Mouse (Mus musculus) megakaryocyte-erythroid progenitor cell, adult 5-6 weeks (primary cell): Measurements from ENCODE around the gene Itga9. TPM values are rescaled to one million over a fixed set of nuclear protein-coding genes. Genes with fewer than 3 reads are reported as not detected.

Experiments
- ATAC-seq: replicated peaks from 2 replicates; pipeline ENCODE4 v1.8.0; 2016; ENCODE audit warnings: mild to moderate bottlenecking, inconsistent platforms; ENCODE audit not compliant: severe bottlenecking, poor library complexity, low FRiP score, low TSS enrichment
- total RNA-seq, 2 experiments: library from RNA; stranded (forward) in 1 of 2; stranded (reverse) in 1 of 2; fragments of 200-1000, 215-1000 nt in 1 of 2; fragments of >200 nt in 1 of 2; fragmentation: Nextera tagmentation in 1 of 2; gene quantifications; 2 replicates each; pipeline ENCODE4 v1.2.3; 2014 to 2017

The Itga9 gene
- 0.02 and 5.6 TPM in 2 replicates for total RNA-seq (2014; fragmentation: Nextera tagmentation)
- total RNA-seq (2017), result 0.50 TPM in 1 of 2 replicates, not detected in the other

GRCm38 (mm10) chr9:118606148-118606816 is at the start of gene Itga9:
TSS of gene Itga9 (plus strand) at chr9:118606690.
- ATAC-seq, result peak; percentile 34; the same call in 1 of the 2 replicates

GRCm38 (mm10) chr9:118556951-118557780 is 49.3 kb upstream of the Itga9 start:
- ATAC-seq, result no peak

GRCm38 (mm10) chr9:118563356-118563755 is 43.1 kb upstream of the Itga9 start:
- no peak for ATAC-seq

- ATAC-seq, result no peak
Observed at GRCm38 (mm10) chr9:118563866-118564265, 42.6 kb upstream of the Itga9 start.

- ATAC-seq, result no peak
Observed at GRCm38 (mm10) chr9:118564696-118565095, 41.8 kb upstream of the Itga9 start.

- ATAC-seq, result no peak
Observed at GRCm38 (mm10) chr9:118569328-118569727, 37.2 kb upstream of the Itga9 start.

GRCm38 (mm10) chr9:118570865-118571264 is 35.6 kb upstream of the Itga9 start:
- no peak for ATAC-seq

GRCm38 (mm10) chr9:118571701-118572100 is 34.8 kb upstream of the Itga9 start:
- ATAC-seq, result no peak

- no peak for ATAC-seq
Observed at GRCm38 (mm10) chr9:118574911-118575310, 31.6 kb upstream of the Itga9 start.

- ATAC-seq, result no peak
Observed at GRCm38 (mm10) chr9:118580371-118580770, 26.1 kb upstream of the Itga9 start.

GRCm38 (mm10) chr9:118582757-118583156 is 23.7 kb upstream of the Itga9 start:
- no peak for ATAC-seq

- no peak for ATAC-seq
Observed at GRCm38 (mm10) chr9:118584838-118585237, 21.7 kb upstream of the Itga9 start.

GRCm38 (mm10) chr9:118585998-118586397 is 20.5 kb upstream of the Itga9 start:
- ATAC-seq, result peak; percentile 60

GRCm38 (mm10) chr9:118587115-118587514 is 19.4 kb upstream of the Itga9 start:
- ATAC-seq, result no peak

- no peak for ATAC-seq
Observed at GRCm38 (mm10) chr9:118589249-118589648, 17.2 kb upstream of the Itga9 start.

- peak; percentile 33 for ATAC-seq
Observed at GRCm38 (mm10) chr9:118590230-118590629, 16.3 kb upstream of the Itga9 start.

- ATAC-seq, result no peak
Observed at GRCm38 (mm10) chr9:118591633-118592032, 14.9 kb upstream of the Itga9 start.

GRCm38 (mm10) chr9:118592585-118593249 is 13.8 kb upstream of the Itga9 start:
- ATAC-seq, result peak; percentile 73

GRCm38 (mm10) chr9:118593443-118593842 is 13.0 kb upstream of the Itga9 start:
- no peak for ATAC-seq

- no peak for ATAC-seq
Observed at GRCm38 (mm10) chr9:118596767-118597166, 9.7 kb upstream of the Itga9 start.
